Mouse (Mus musculus) bone marrow, adult 2 months (tissue): ENCODE results near the gene Sigmar1.
"Not testable (repeated sequence)": the region's sequence is repeated elsewhere in the genome, so short reads cannot be mapped to it uniquely, and the experiment has no call there.

Source experiments
- CTCF ChIP-seq: fragments of 200-500 bp; IDR thresholded peaks from 2 replicates; pipeline ENCODE4 v1.5.1; 2011; ENCODE audit warnings: low read length, control low read depth; ENCODE audit not compliant: control insufficient read depth, insufficient read depth
- POLR2A ChIP-seq: fragments of 200-500 bp; IDR thresholded peaks from 2 replicates; pipeline ENCODE4 v1.6.1; 2011; ENCODE audit warnings: low read depth, mild to moderate bottlenecking, control low read depth, low read length, borderline replicate concordance; ENCODE audit not compliant: control insufficient read depth

- TF ChIP-seq POLR2A, CTCF: not testable (repeated sequence)
These were observed 67.4 kb downstream of the Sigmar1 start for GRCm38 (mm10) chr4:41688562-41688961.
